Mouse (Mus musculus): ENCODE measurements around the gene Crispld2.
A peak's percentile ranks its signal among the peaks of the same experiment; 100 is the strongest.

The Crispld2 gene

GRCm38 (mm10) chr8:120066226-120066625 lies 74.0 kb downstream of the Crispld2 start:
- H3K4me3 ChIP-seq (replicated peaks; ENCODE audit: low read length) = no peak overlapping the region
- H3K27me3 ChIP-seq (ENCODE audit: insufficient read depth, low read length) = peaks cover 14% of the 10 kb centered on the region; the same call in 1 of the 2 replicates
- TF ChIP-seq CTCF (conservative IDR thresholded peaks at IDR 0.05; ENCODE audit: low read length) (no peak), POU5F1 (IDR thresholded peaks at IDR 0.05; ENCODE audit: borderline replicate concordance, low read length) (no peak), NANOG (IDR thresholded peaks at IDR 0.05; ENCODE audit: borderline replicate concordance, low read length) (no peak)
- no peaks in the 10 kb centered on the region for H3K4me1 ChIP-seq (replicated peaks; ENCODE audit: low read depth, low read length)
- no peaks in the 10 kb centered on the region for H3K36me3 ChIP-seq (ENCODE audit: insufficient read depth, low read length)
- no peaks in the 10 kb centered on the region for H3K9me3 ChIP-seq (ENCODE audit: low read length)

- Histone ChIP-seq H3K4me3 (replicated peaks; ENCODE audit: low read length) (no peak overlapping the region), H3K9me3 (ENCODE audit: low read length) (no peaks in the 10 kb centered on the region), H3K27me3 (ENCODE audit: insufficient read depth, low read length) (peaks cover 12% of the 10 kb centered on the region; the same call in 1 of the 2 replicates), H3K4me1 (replicated peaks; ENCODE audit: low read depth, low read length) (no peaks in the 10 kb centered on the region), H3K36me3 (ENCODE audit: insufficient read depth, low read length) (no peaks in the 10 kb centered on the region)
- no peak for TF ChIP-seq POU5F1 (IDR thresholded peaks at IDR 0.05; ENCODE audit: borderline replicate concordance, low read length)
- TF ChIP-seq CTCF (conservative IDR thresholded peaks at IDR 0.05; ENCODE audit: low read length) = no peak
- no peak for TF ChIP-seq NANOG (IDR thresholded peaks at IDR 0.05; ENCODE audit: borderline replicate concordance, low read length)
Observed at GRCm38 (mm10) chr8:120067936-120068668, 75.9 kb downstream of the Crispld2 start.

GRCm38 (mm10) chr8:120071684-120072083 lies 79.4 kb downstream of the Crispld2 start:
- Histone ChIP-seq H3K4me1 (replicated peaks; ENCODE audit: low read depth, low read length) (peaks cover 9% of the 10 kb centered on the region), H3K27me3 (ENCODE audit: insufficient read depth, low read length) (peaks cover 23% of the 10 kb centered on the region), H3K9me3 (ENCODE audit: low read length) (no peaks in the 10 kb centered on the region), H3K36me3 (ENCODE audit: insufficient read depth, low read length) (no peaks in the 10 kb centered on the region), H3K4me3 (replicated peaks; ENCODE audit: low read length) (no peak overlapping the region)
- peak; percentile 96 for TF ChIP-seq CTCF (conservative IDR thresholded peaks at IDR 0.05; ENCODE audit: low read length)
- TF ChIP-seq NANOG (IDR thresholded peaks at IDR 0.05; ENCODE audit: borderline replicate concordance, low read length) = no peak
- no peak for TF ChIP-seq POU5F1 (IDR thresholded peaks at IDR 0.05; ENCODE audit: borderline replicate concordance, low read length)

- Histone ChIP-seq H3K27me3 (ENCODE audit: insufficient read depth, low read length) (peaks cover 27% of the 10 kb centered on the region), H3K36me3 (ENCODE audit: insufficient read depth, low read length) (no peaks in the 10 kb centered on the region), H3K4me1 (replicated peaks; ENCODE audit: low read depth, low read length) (peaks cover 9% of the 10 kb centered on the region), H3K9me3 (ENCODE audit: low read length) (no peaks in the 10 kb centered on the region), H3K4me3 (replicated peaks; ENCODE audit: low read length) (no peak overlapping the region)
- no peak for TF ChIP-seq CTCF (conservative IDR thresholded peaks at IDR 0.05; ENCODE audit: low read length)
Observed at GRCm38 (mm10) chr8:120072259-120072658, 80.0 kb downstream of the Crispld2 start.

GRCm38 (mm10) chr8:120072827-120073226 lies 80.6 kb downstream of the Crispld2 start:
- no peak for TF ChIP-seq NANOG (IDR thresholded peaks at IDR 0.05; ENCODE audit: borderline replicate concordance, low read length)
- TF ChIP-seq CTCF (conservative IDR thresholded peaks at IDR 0.05; ENCODE audit: low read length) = no peak
- TF ChIP-seq POU5F1 (IDR thresholded peaks at IDR 0.05; ENCODE audit: borderline replicate concordance, low read length) = no peak

GRCm38 (mm10) chr8:120074516-120074915 lies 82.3 kb downstream of the Crispld2 start:
- TF ChIP-seq POU5F1 (IDR thresholded peaks at IDR 0.05; ENCODE audit: borderline replicate concordance, low read length) = no peak
- TF ChIP-seq NANOG (IDR thresholded peaks at IDR 0.05; ENCODE audit: borderline replicate concordance, low read length) = no peak
- TF ChIP-seq CTCF (conservative IDR thresholded peaks at IDR 0.05; ENCODE audit: low read length) = no peak
- H3K4me3 ChIP-seq (replicated peaks; ENCODE audit: low read length) = no peak overlapping the region
- peaks cover 21% of the 10 kb centered on the region for H3K27me3 ChIP-seq (ENCODE audit: insufficient read depth, low read length)
- H3K9me3 ChIP-seq (ENCODE audit: low read length) = no peaks in the 10 kb centered on the region
- H3K36me3 ChIP-seq (ENCODE audit: insufficient read depth, low read length) = no peaks in the 10 kb centered on the region
- peaks cover 24% of the 10 kb centered on the region for H3K4me1 ChIP-seq (replicated peaks; ENCODE audit: low read depth, low read length)

More at GRCm38 (mm10) chr8:120072827-120073226, 80.6 kb downstream of the Crispld2 start:
- Histone ChIP-seq H3K9me3 (ENCODE audit: low read length) (no peaks in the 10 kb centered on the region), H3K27me3 (ENCODE audit: insufficient read depth, low read length) (peaks cover 25% of the 10 kb centered on the region), H3K4me3 (replicated peaks; ENCODE audit: low read length) (no peak overlapping the region), H3K4me1 (replicated peaks; ENCODE audit: low read depth, low read length) (peaks cover 9% of the 10 kb centered on the region), H3K36me3 (ENCODE audit: insufficient read depth, low read length) (no peaks in the 10 kb centered on the region)

GRCm38 (mm10) chr8:120075347-120075746 lies 83.1 kb downstream of the Crispld2 start:
- TF ChIP-seq NANOG (IDR thresholded peaks at IDR 0.05; ENCODE audit: borderline replicate concordance, low read length) (no peak), CTCF (conservative IDR thresholded peaks at IDR 0.05; ENCODE audit: low read length) (no peak), POU5F1 (IDR thresholded peaks at IDR 0.05; ENCODE audit: borderline replicate concordance, low read length) (no peak)
- Histone ChIP-seq H3K36me3 (ENCODE audit: insufficient read depth, low read length) (no peaks in the 10 kb centered on the region), H3K4me1 (replicated peaks; ENCODE audit: low read depth, low read length) (peaks cover 32% of the 10 kb centered on the region), H3K9me3 (ENCODE audit: low read length) (no peaks in the 10 kb centered on the region), H3K27me3 (ENCODE audit: insufficient read depth, low read length) (peaks cover 21% of the 10 kb centered on the region), H3K4me3 (replicated peaks; ENCODE audit: low read length) (no peak overlapping the region)

GRCm38 (mm10) chr8:120078080-120078479 lies 85.8 kb downstream of the Crispld2 start:
- Histone ChIP-seq H3K4me3 (replicated peaks; ENCODE audit: low read length) (0 out of 2 replicates have a peak overlapping the region, but pooled peaks have one; percentile 17), H3K36me3 (ENCODE audit: insufficient read depth, low read length) (peaks cover 19% of the 10 kb centered on the region), H3K9me3 (ENCODE audit: low read length) (no peaks in the 10 kb centered on the region), H3K4me1 (replicated peaks; ENCODE audit: low read depth, low read length) (peaks cover 59% of the 10 kb centered on the region), H3K27me3 (ENCODE audit: insufficient read depth, low read length) (peaks cover 21% of the 10 kb centered on the region)
- no peak for TF ChIP-seq POU5F1 (IDR thresholded peaks at IDR 0.05; ENCODE audit: borderline replicate concordance, low read length)
- no peak for TF ChIP-seq NANOG (IDR thresholded peaks at IDR 0.05; ENCODE audit: borderline replicate concordance, low read length)
- peak; percentile 56 for TF ChIP-seq CTCF (conservative IDR thresholded peaks at IDR 0.05; ENCODE audit: low read length)
